Mouse (Mus musculus) myocyte (in vitro differentiated cells): ENCODE data around the gene Wt1.

Experiments
- MYOD1 ChIP-seq, 3 experiments: IDR thresholded peaks; one replicate each; pipeline ENCODE4 v1.6.1; 2011; ENCODE audit warnings: control low read depth in 2 of 3, low read depth in 2 of 3, mild to moderate bottlenecking in 2 of 3, moderate library complexity in 1 of 3; ENCODE audit not compliant: insufficient read length in 2 of 3, control insufficient read depth in 1 of 3
- MYOG ChIP-seq, 3 experiments: IDR thresholded peaks; one replicate each; pipeline ENCODE4 v1.6.1; 2011; ENCODE audit warnings: control low read depth in 2 of 3, low read depth in 2 of 3, mild to moderate bottlenecking in 2 of 3; ENCODE audit not compliant: insufficient read length in 2 of 3, control insufficient read depth in 1 of 3, insufficient read depth in 1 of 3
- POLR2A ChIP-seq: IDR thresholded peaks from one replicate; pipeline ENCODE4 v1.6.1; 2011; ENCODE audit warnings: low read depth, mild to moderate bottlenecking, control low read depth, moderate library complexity; ENCODE audit not compliant: insufficient read length
- REST ChIP-seq: IDR thresholded peaks from one replicate; pipeline ENCODE4 v1.6.1; 2011; ENCODE audit warnings: mild to moderate bottlenecking, control low read depth, moderate library complexity; ENCODE audit not compliant: insufficient read depth, insufficient read length
- USF1 ChIP-seq: IDR thresholded peaks from one replicate; pipeline ENCODE4 v1.6.1; 2011; ENCODE audit warnings: low read depth, mild to moderate bottlenecking, control low read depth, moderate library complexity

DNA sequence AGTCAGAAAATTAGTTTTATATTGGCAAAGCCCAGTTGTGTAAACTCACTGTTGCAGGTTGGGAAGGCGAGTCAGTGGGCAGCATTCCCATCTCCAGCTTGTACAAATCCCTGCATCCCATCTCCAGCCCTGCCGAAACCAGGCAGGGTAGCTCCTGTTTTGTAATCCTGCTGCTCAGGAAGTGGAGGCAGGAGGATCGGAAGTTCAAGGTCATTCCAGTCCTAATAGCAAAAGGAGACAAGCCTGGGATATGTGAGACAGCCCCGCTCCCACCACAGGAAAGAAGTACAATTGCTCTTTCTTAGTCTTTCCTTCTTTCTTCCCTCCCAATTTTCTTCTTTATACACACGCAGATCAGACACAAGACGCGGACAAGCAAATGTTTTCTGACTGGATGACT is 25.8 kb upstream of the Wt1 start:
- no peak for TF ChIP-seq POLR2A
- no peak for TF ChIP-seq REST
- TF ChIP-seq MYOG (IDR thresholded peaks at IDR 0.05; ENCODE audit: control insufficient read depth in 1 of 3, insufficient read depth in 1 of 3, insufficient read length in 2 of 3, low read depth in 2 of 3): no peak
- TF ChIP-seq MYOD1 (IDR thresholded peaks at IDR 0.05; ENCODE audit: control insufficient read depth in 1 of 3, insufficient read length in 2 of 3, low read depth in 2 of 3): no peak
- TF ChIP-seq USF1: no peak
